ENCODE assay signal across 8 mouse cellular contexts in the genomic region with DNA sequence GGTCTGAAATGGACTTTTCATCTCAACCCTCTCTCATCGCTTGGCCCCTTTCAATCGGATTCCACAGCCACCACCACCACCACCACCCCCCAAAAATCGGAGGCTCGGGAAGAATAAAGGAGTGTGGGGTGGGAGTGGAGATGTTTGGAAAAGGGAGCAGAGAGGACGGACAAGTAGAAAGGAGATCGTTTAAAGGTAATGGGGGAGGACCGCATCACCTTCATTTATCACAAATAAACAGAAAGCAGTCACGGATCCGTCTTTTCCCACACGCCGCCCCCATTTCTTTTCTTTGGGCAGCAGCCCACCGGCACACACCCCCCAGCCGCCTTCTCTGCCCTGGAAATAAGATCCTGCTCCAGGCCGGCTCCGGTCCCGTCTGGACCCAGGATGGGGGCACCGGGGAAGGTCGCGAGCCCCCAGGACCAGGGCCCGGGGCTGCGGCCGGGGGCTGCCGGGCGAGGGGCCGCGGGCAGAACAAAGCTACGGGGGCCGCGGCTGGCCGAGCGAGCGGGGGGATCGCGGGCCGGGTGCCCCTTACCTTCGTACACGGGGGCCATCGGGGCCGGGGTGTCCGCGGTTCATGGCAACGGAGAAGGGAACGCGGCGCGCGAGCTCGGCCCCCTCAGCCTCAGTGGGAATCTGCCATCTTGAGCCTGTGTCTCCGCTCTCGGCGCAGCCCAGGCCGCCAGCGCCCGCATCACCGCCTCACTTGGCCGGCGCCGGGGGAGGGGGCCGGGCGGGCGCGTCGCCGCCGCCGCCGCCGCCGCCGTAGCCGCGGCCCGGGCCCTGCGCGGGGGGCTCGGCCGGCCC. TPM values are rescaled to one million over a fixed set of nuclear protein-coding genes. Genes with fewer than 3 reads are reported as not detected.
DNase-seq lines count a peak whose midpoint lies in the region; ATAC-seq and TF ChIP-seq lines count a peak whose summit lies in the region.

A gene (plus strand): TSS at position 147 of the 813 bp plus-strand sequence.

- H3K27me3 ChIP-seq in kidney, adult 2 months (replicated peaks; ENCODE audit: control insufficient read depth, insufficient read depth, low read length), result no peaks in the 10 kb centered on the region
- H3K27me3 ChIP-seq in stomach, embryonic 14.5 days (ENCODE audit: control insufficient read depth, insufficient read depth, low read length), result no peaks in the 10 kb centered on the region

- TF ChIP-seq POLR2A in kidney, adult 2 months (IDR thresholded peaks at IDR 0.05; ENCODE audit: low read depth, low read length), result no peak

- H3K4me1 ChIP-seq in kidney, adult 2 months (ENCODE audit: control insufficient read depth, insufficient read depth, low read length), result peaks cover 23% of the 10 kb centered on the region
- peaks cover 31% of the 10 kb centered on the region for H3K4me1 ChIP-seq in stomach, embryonic 14.5 days (ENCODE audit: control insufficient read depth, insufficient read depth, low read length)

- WGBS in kidney, adult 2 months, result 5% methylated on average over 75 of the region's 77 CpGs
- WGBS in stomach, embryonic 14.5 days, result 1% methylated on average over 74 of the region's 77 CpGs

- no peaks in the 10 kb centered on the region for H3K36me3 ChIP-seq in kidney, adult 2 months (ENCODE audit: control insufficient read depth, insufficient read depth, low read length)
- no peaks in the 10 kb centered on the region; the same call in 1 of the 2 replicates for H3K36me3 ChIP-seq in stomach, embryonic 14.5 days (ENCODE audit: control insufficient read depth, insufficient read depth, low read length)

- ATAC-seq in monocyte, adult 5-6 weeks (replicated peaks; ENCODE audit: insufficient number of reproducible peaks, low FRiP score, low TSS enrichment, poor library complexity, severe bottlenecking), result no peak
- ATAC-seq in stomach, embryonic 14.5 days (ENCODE audit: insufficient number of reproducible peaks, insufficient read depth, low FRiP score, low read depth), result peak; percentile 47; the same call in 1 of the 2 replicates

- H3K9me3 ChIP-seq in stomach, embryonic 14.5 days (ENCODE audit: control insufficient read depth, low read depth, low read length), result no peaks in the 10 kb centered on the region

- no peak for TF ChIP-seq CTCF in kidney, adult 2 months (conservative IDR thresholded peaks at IDR 0.05; ENCODE audit: insufficient read depth, insufficient read length, low read depth, low read length)

- peak within 1 kb of the TSS; percentile 88 for H3K9ac ChIP-seq in stomach, embryonic 14.5 days (replicated peaks; ENCODE audit: low read depth, low read length)

- peak within 1 kb of the TSS; percentile 96 for H3K27ac ChIP-seq in kidney, adult 2 months (ENCODE audit: insufficient read depth, low read depth, low read length)
- peak within 1 kb of the TSS; percentile 88 for H3K27ac ChIP-seq in stomach, embryonic 14.5 days (ENCODE audit: low read length)

- H3K4me3 ChIP-seq in kidney, adult 2 months (ENCODE audit: insufficient read depth, low read depth, low read length), result peak within 1 kb of the TSS; percentile 58
- peak within 1 kb of the TSS; percentile 67 for H3K4me3 ChIP-seq in stomach, embryonic 14.5 days (ENCODE audit: low read depth, low read length)

- peak; percentile 47 for DNase-seq in layer of hippocampus, adult 11-12 months (ENCODE audit: low spot score)
- DNase-seq in layer of hippocampus, adult 9-10 months (ENCODE audit: low spot score), result no peak
- peak; percentile 79 for DNase-seq in embryo, embryonic 11 days
- peak; percentile 41 to 62 for DNase-seq in gastrocnemius, postnatal 4 days (ENCODE audit: low spot score in 2 of 2)
- DNase-seq in kidney, adult 2 months, result peak; percentile 51
- peak; percentile 60 for DNase-seq in liver

- peak within 1 kb of the TSS; percentile 78 for H3K4me2 ChIP-seq in stomach, embryonic 14.5 days (replicated peaks; ENCODE audit: low read depth, low read length)

RNA-seq across cellular contexts. Expression of the gene that starts here (rescaled TPM):
- 1 to 10 TPM; 2.4 to 3.3 TPM for total RNA-seq in gastrocnemius, postnatal 4 days (2021)
- 19.5 and 21.5 TPM in 2 replicates for polyA plus RNA-seq in kidney, adult 2 months (2012; rRNA removed)
- 10.7 to 19.2 TPM (median 18.1 TPM) in 3 replicates for total RNA-seq in monocyte, adult 5-6 weeks (2017)
- polyA plus RNA-seq in stomach, embryonic 14.5 days (2014; fragmentation: Nextera tagmentation; extraction: Ambion mirVana), result 2.1 and 3.3 TPM in 2 replicates
